ENCODE assay signal across 11 mouse cellular contexts in the genomic region with DNA sequence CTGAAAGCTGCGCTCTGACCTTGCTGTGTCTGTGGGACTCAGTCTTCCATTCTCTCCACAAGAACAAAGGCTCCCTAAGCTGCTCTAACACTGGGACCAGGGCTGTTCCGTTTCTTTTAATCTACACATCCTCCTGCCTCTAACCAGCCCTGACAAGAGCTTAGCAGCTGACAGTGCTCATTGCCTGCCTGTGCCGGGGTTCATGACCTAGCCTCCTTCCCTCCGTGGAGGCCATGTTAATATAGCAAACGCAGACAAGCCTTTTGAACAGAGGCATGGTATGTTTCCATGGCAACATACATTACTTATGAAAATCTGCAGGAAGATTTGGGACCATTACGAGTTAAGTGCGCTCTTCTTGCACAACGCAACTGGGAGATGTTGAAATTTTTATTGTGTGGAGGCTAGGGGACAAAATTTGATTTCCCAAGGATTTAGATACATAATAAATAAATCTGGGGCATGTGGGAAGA. TPM values are rescaled to one million over a fixed set of nuclear protein-coding genes. Genes with fewer than 3 reads are reported as not detected.
A peak's percentile ranks its signal among the peaks of the same experiment; 100 is the strongest.
DNase-seq lines count a peak whose midpoint lies in the region; ATAC-seq and TF ChIP-seq lines count a peak whose summit lies in the region.
"Had no signal": no experiment of that assay in that cellular context is flagged by ENCODE, and none has a peak within 500 bp of the region (broad histone marks: within the 10 kb centered on the region; RNA-seq: fewer than 3 reads in every experiment).

No protein-coding gene starts in this region.

- no peak for DNase-seq in layer of hippocampus, adult 2 months (ENCODE audit: low spot score in 2 of 2)
- no peak for DNase-seq in layer of hippocampus, adult 8-10 months (ENCODE audit: low spot score in 2 of 2)
- no peak for DNase-seq in kidney, adult 8-10 months
- no peak for DNase-seq in cerebellum, postnatal 14 days
- DNase-seq: B cell, adult 2 months; kidney, postnatal 10 days had no signal

- WGBS in forebrain, embryonic 15.5 days = 20% methylated on average over 8 of the region's 8 CpGs
- WGBS in limb, embryonic 15.5 days = 29% methylated on average over 8 of the region's 8 CpGs
- WGBS in neural tube, embryonic 15.5 days = 15% methylated on average over 8 of the region's 8 CpGs

- H3K9ac ChIP-seq in forebrain, embryonic 15.5 days (replicated peaks) = 0 out of 2 replicates have a peak overlapping the region, but pooled peaks have one; percentile 26
- H3K9ac ChIP-seq in limb, embryonic 15.5 days = no peak overlapping the region
- 0 out of 2 replicates have a peak overlapping the region, but pooled peaks have one; percentile 29 for H3K9ac ChIP-seq in neural tube, embryonic 15.5 days (replicated peaks)
- H3K9ac ChIP-seq: liver, embryonic 14.5 days had no signal

- TF ChIP-seq CTCF in layer of hippocampus, adult 2 months (conservative IDR thresholded peaks at IDR 0.05) = no peak

- H3K27ac ChIP-seq in layer of hippocampus, adult 2 months = 0 out of 2 replicates have a peak overlapping the region, but pooled peaks have one; percentile 23
- peak overlapping the region; percentile 88 for H3K27ac ChIP-seq in forebrain, embryonic 15.5 days (replicated peaks)
- H3K27ac ChIP-seq in limb, embryonic 15.5 days = 0 out of 2 replicates have a peak overlapping the region, but pooled peaks have one; percentile 11
- H3K27ac ChIP-seq in neural tube, embryonic 15.5 days (replicated peaks) = peak overlapping the region; percentile 92
- H3K27ac ChIP-seq: liver, embryonic 14.5 days had no signal

- H3K4me1 ChIP-seq in forebrain, embryonic 15.5 days = peaks cover 30% of the 10 kb centered on the region
- H3K4me1 ChIP-seq in limb, embryonic 15.5 days = peaks cover 16% of the 10 kb centered on the region; the same call in 1 of the 2 replicates
- peaks cover 60% of the 10 kb centered on the region for H3K4me1 ChIP-seq in neural tube, embryonic 15.5 days

- no peak overlapping the region for H3K4me3 ChIP-seq in layer of hippocampus, adult 2 months
- H3K4me3 ChIP-seq in forebrain, embryonic 15.5 days = no peak overlapping the region
- H3K4me3 ChIP-seq in limb, embryonic 15.5 days = no peak overlapping the region
- no peak overlapping the region for H3K4me3 ChIP-seq in neural tube, embryonic 15.5 days (replicated peaks)

- no peaks in the 10 kb centered on the region for H3K9me3 ChIP-seq in forebrain, embryonic 15.5 days
- H3K9me3 ChIP-seq in limb, embryonic 15.5 days = no peaks in the 10 kb centered on the region
- no peaks in the 10 kb centered on the region for H3K9me3 ChIP-seq in neural tube, embryonic 15.5 days (replicated peaks)

- peaks cover 14% of the 10 kb centered on the region; the same call in 1 of the 2 replicates for H3K36me3 ChIP-seq in forebrain, embryonic 15.5 days
- H3K36me3 ChIP-seq in limb, embryonic 15.5 days = no peaks in the 10 kb centered on the region
- H3K36me3 ChIP-seq in neural tube, embryonic 15.5 days = peaks cover 21% of the 10 kb centered on the region

- H3K27me3 ChIP-seq in forebrain, embryonic 15.5 days = no peaks in the 10 kb centered on the region
- no peaks in the 10 kb centered on the region for H3K27me3 ChIP-seq in limb, embryonic 15.5 days
- H3K27me3 ChIP-seq in neural tube, embryonic 15.5 days (replicated peaks) = no peaks in the 10 kb centered on the region

- ATAC-seq in forebrain, embryonic 15.5 days (replicated peaks) = peak; percentile 81
- no peak for ATAC-seq in limb, embryonic 15.5 days (ENCODE audit: insufficient number of reproducible peaks, low FRiP score, low TSS enrichment, low read depth)
- peak; percentile 80 for ATAC-seq in neural tube, embryonic 15.5 days (ENCODE audit: low FRiP score)
- no peak for ATAC-seq in activated CD4-positive, CD25-positive, alpha-beta regulatory T cell, adult 4 months

- peak overlapping the region; percentile 20 for H3K4me2 ChIP-seq in forebrain, embryonic 15.5 days (replicated peaks)
- H3K4me2 ChIP-seq in limb, embryonic 15.5 days = no peak overlapping the region
- peak overlapping the region; percentile 37 for H3K4me2 ChIP-seq in neural tube, embryonic 15.5 days

RNA-seq across cellular contexts. Expression of a gene that starts 40.3 kb away (rescaled TPM):
- total RNA-seq in layer of hippocampus, adult 2 months (2021) = 10 to 100 TPM; 20.7 to 21.1 TPM
- 10 to 100 TPM; 16.8 to 24.1 (median 21.3) TPM for total RNA-seq in layer of hippocampus, adult 8-10 months (2022)
- polyA plus RNA-seq in forebrain, embryonic 15.5 days (2015; fragmentation: Nextera tagmentation; extraction: Ambion mirVana) = 210 and 215 TPM in 2 replicates
- polyA plus RNA-seq in limb, embryonic 15.5 days (2015; fragmentation: Nextera tagmentation; extraction: Ambion mirVana) = 2,485 and 2,692 TPM in 2 replicates
- 332 and 435 TPM in 2 replicates for polyA plus RNA-seq in neural tube, embryonic 15.5 days (2015; fragmentation: Nextera tagmentation; extraction: Ambion mirVana)
- polyA plus RNA-seq in activated CD4-positive, CD25-positive, alpha-beta regulatory T cell, adult 4 months (2017; shearing (Covaris generic)) = not detected

RNA-seq across cellular contexts. Expression of a gene that starts 45.5 kb away (rescaled TPM):
- 10 to 100 TPM; 96.6 to 98.6 TPM for total RNA-seq in layer of hippocampus, adult 2 months (2021)
- 100 to 1,000 TPM; 101 to 108 (median 106) TPM for total RNA-seq in layer of hippocampus, adult 8-10 months (2022)
- polyA plus RNA-seq in forebrain, embryonic 15.5 days (2015; fragmentation: Nextera tagmentation; extraction: Ambion mirVana) = 77.8 and 80.9 TPM in 2 replicates
- polyA plus RNA-seq in limb, embryonic 15.5 days (2015; fragmentation: Nextera tagmentation; extraction: Ambion mirVana) = 10.2 and 11.5 TPM in 2 replicates
- polyA plus RNA-seq in neural tube, embryonic 15.5 days (2015; fragmentation: Nextera tagmentation; extraction: Ambion mirVana) = 120 and 146 TPM in 2 replicates
- polyA plus RNA-seq in activated CD4-positive, CD25-positive, alpha-beta regulatory T cell, adult 4 months (2017; shearing (Covaris generic)) = 1 to 10 TPM; 2.8 to 4.1 TPM

Comparison
In these comparisons a context has a peak if more than half of its experiments do, and no peak if none do; other contexts are left out.
1. H3K27ac ChIP-seq: peak in every context shown above with its lines; median percentile 92 in neural tube, embryonic 15.5 days; 88 in forebrain, embryonic 15.5 days; 23 in layer of hippocampus, adult 2 months; 11 in limb, embryonic 15.5 days.
2. ATAC-seq: peak in forebrain, embryonic 15.5 days (single experiment) and neural tube, embryonic 15.5 days (single experiment); none in limb, embryonic 15.5 days (single experiment) and activated CD4-positive, CD25-positive, alpha-beta regulatory T cell, adult 4 months (single experiment).
3. RNA of a gene that starts 40.3 kb away (polyA plus RNA-seq): 2,485 to 2,692 TPM in limb, embryonic 15.5 days, 332 to 435 TPM in neural tube, embryonic 15.5 days and 210 to 215 TPM in forebrain, embryonic 15.5 days; not detected in activated CD4-positive, CD25-positive, alpha-beta regulatory T cell, adult 4 months; every median in the first group is over 100 times any median in the second.